Mouse (Mus musculus) stomach, postnatal 0 days (tissue): ENCODE measurements around the gene Arl8a. TPM values are rescaled to one million over a fixed set of nuclear protein-coding genes. Genes with fewer than 3 reads are reported as not detected.

Source experiments
- ATAC-seq: fragments of 200-750 bp; cut with Nextera tagmentation; 2 replicates; pipeline ENCODE4 v1.8.0; 2017; ENCODE audit not compliant: low FRiP score, low TSS enrichment
- DNase-seq: peaks from one replicate; pipeline ENCODE4 v3.0.0-alpha.2; 2016; ENCODE audit warnings: low spot score
- H3K27ac ChIP-seq: fragments of 300-500 bp; sonication (generic); replicated peaks from 2 replicates; pipeline ENCODE4 v1.5.1; 2014; ENCODE audit warnings: mild to moderate bottlenecking, control low read depth
- H3K27me3 ChIP-seq: fragments of 300-500 bp; sonication (generic); 2 replicates; pipeline ENCODE4 v1.6.1; 2014; ENCODE audit warnings: low read length; ENCODE audit not compliant: control insufficient read depth, insufficient read depth
- H3K36me3 ChIP-seq: fragments of 300-500 bp; sonication (generic); 2 replicates; pipeline ENCODE4 v1.6.1; 2014; ENCODE audit warnings: low read length, mixed read lengths; ENCODE audit not compliant: control insufficient read depth, insufficient read depth
- H3K4me1 ChIP-seq: fragments of 300-500 bp; sonication (generic); replicated peaks from 2 replicates; pipeline ENCODE4 v1.6.1; 2014; ENCODE audit warnings: antibody characterized with exemption; ENCODE audit not compliant: control insufficient read depth, insufficient read depth
- H3K4me2 ChIP-seq: fragments of 300-500 bp; sonication (generic); replicated peaks from 2 replicates; pipeline ENCODE4 v1.6.1; 2014; ENCODE audit warnings: low read depth, mild to moderate bottlenecking, control low read depth, moderate library complexity
- H3K4me3 ChIP-seq: fragments of 300-500 bp; sonication (generic); 2 replicates; pipeline ENCODE4 v1.5.1; 2014; ENCODE audit warnings: low read depth, low read length, control low read depth
- H3K9ac ChIP-seq: fragments of 300-500 bp; sonication (generic); 2 replicates; pipeline ENCODE4 v1.6.1; 2014; ENCODE audit warnings: mild to moderate bottlenecking, low read length, control low read depth, mixed read lengths
- H3K9me3 ChIP-seq: fragments of 300-500 bp; sonication (generic); 2 replicates; pipeline ENCODE4 v1.6.1; 2016; ENCODE audit warnings: low read length; ENCODE audit not compliant: control insufficient read depth
- CTCF ChIP-seq: IDR thresholded peaks from 2 replicates; pipeline ENCODE4 v1.5.1; 2016; ENCODE audit warnings: antibody characterized with exemption, low read depth, mild to moderate bottlenecking, moderate library complexity
- EP300 ChIP-seq: optimal IDR thresholded peaks from 2 replicates; pipeline ENCODE3; 2016; ENCODE audit warnings: antibody characterized with exemption
- WGBS: fragments of 180-500 bp; shearing (Covaris S2); extraction: QIAGEN DNeasy Blood & Tissue Kit; methylation state at CpG from one replicate; pipeline ENCODE4 v1.1.7; 2014; 5-methylcytosine and 5-hydroxymethylcytosine counted together
- polyA plus RNA-seq: library from polyadenylated mRNA; unstranded; fragments of >200 nt; fragmentation: Nextera tagmentation; extraction: Ambion mirVana; gene quantifications from 2 replicates; pipeline ENCODE4 v1.2.1, GENCODE M21; 2015

The Arl8a gene
- polyA plus RNA-seq, 1 experiment from 2014 or later, result 42.2 TPM

GRCm38 (mm10) chr1:135139906-135140305 is 6.7 kb upstream of the Arl8a start:
- TF ChIP-seq EP300 (no peak), CTCF (no peak)
- ATAC-seq, result no peak
- 63% methylated on average over 2 of the region's 2 CpGs for WGBS
- no peak overlapping the region for H3K9ac ChIP-seq
- no peak for DNase-seq
- no peak overlapping the region for H3K27ac ChIP-seq
- H3K27me3 ChIP-seq, result no peaks in the 10 kb centered on the region
- no peak overlapping the region for H3K4me3 ChIP-seq
- H3K4me1 ChIP-seq, result no peaks in the 10 kb centered on the region
- no peaks in the 10 kb centered on the region for H3K9me3 ChIP-seq
- H3K4me2 ChIP-seq, result no peak overlapping the region
- H3K36me3 ChIP-seq, result no peaks in the 10 kb centered on the region

GRCm38 (mm10) chr1:135142452-135142851 is 4.2 kb upstream of the Arl8a start:
- 46% methylated on average over 2 of the region's 2 CpGs for WGBS
- no peak overlapping the region for H3K27ac ChIP-seq
- no peaks in the 10 kb centered on the region for H3K27me3 ChIP-seq
- DNase-seq (no peak), ATAC-seq (no peak)
- H3K9ac ChIP-seq, result no peak overlapping the region
- no peak overlapping the region for H3K4me2 ChIP-seq
- TF ChIP-seq CTCF (no peak), EP300 (no peak)
- no peaks in the 10 kb centered on the region for H3K9me3 ChIP-seq
- no peaks in the 10 kb centered on the region for H3K36me3 ChIP-seq
- H3K4me1 ChIP-seq, result no peaks in the 10 kb centered on the region
- H3K4me3 ChIP-seq, result no peak overlapping the region

- WGBS, result 84% methylated on average over 2 of the region's 2 CpGs
- Histone ChIP-seq H3K9ac (no peak overlapping the region), H3K4me2 (no peak overlapping the region), H3K27me3 (no peaks in the 10 kb centered on the region), H3K27ac (no peak overlapping the region), H3K4me3 (no peak overlapping the region), H3K4me1 (no peaks in the 10 kb centered on the region), H3K36me3 (no peaks in the 10 kb centered on the region), H3K9me3 (no peaks in the 10 kb centered on the region)
- TF ChIP-seq EP300 (no peak), CTCF (no peak)
- DNase-seq (no peak), ATAC-seq (no peak)
These were observed 2.7 kb upstream of the Arl8a start for GRCm38 (mm10) chr1:135143940-135144339.

DNA sequence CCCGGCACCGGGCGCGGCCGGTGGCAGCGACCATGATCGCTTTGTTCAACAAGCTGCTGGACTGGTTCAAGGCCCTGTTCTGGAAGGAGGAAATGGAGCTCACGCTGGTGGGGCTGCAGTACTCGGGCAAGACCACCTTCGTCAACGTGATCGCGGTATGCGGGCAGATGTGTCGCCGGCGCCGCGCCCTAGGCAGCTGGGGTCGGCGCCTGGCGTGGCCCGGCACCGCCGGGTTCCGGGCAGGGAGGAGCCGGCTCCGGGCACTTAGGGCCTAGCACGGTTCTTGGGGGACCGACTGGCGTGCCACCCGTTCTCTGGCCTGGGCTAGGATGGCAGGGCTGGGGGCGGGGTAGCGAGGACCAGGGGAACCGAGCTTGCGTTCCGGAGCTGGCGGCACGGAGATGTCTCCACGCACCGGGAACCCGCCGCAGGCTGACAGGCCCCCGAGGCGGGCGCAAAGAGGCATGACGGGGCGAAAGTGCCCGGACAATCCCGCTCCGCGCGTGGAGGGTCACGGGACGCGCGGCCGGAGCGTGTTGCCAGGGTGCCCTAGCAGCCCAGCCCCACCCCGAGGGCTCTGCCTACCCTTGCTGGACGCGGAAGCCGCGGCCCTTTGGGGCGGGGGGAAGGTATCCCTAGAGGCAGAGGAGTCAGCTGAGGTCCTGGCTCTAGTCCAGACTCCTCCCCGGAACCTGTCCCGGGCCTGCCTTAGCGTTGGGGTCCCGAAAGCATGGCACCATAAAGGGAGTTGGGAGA is 500 bp downstream of the Arl8a start:
- peak; percentile 88 for DNase-seq

DNA sequence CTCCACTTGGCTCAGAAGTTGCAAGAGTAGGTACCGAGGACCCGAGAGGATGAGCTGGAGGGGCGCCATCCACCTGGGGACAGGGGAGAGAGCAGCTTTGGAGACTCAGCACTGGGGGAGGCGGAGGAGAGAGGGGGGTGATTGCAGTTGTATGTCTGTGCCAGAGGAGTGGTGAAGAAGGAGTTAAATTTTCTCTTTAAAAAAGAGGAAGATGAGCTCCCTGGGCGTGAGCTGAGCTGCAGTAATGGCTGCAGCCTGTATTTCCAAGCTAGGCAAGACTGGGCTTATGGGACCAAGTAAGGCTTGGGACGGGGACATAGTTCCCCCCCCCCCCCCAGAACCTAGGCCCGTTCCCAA is 1.1 kb downstream of the Arl8a start:
- H3K4me1 ChIP-seq, result no peaks in the 10 kb centered on the region; the same call in 1 of the 2 replicates
- no peaks in the 10 kb centered on the region for H3K9me3 ChIP-seq
- H3K4me2 ChIP-seq, result peak overlapping the region; percentile 81
- ATAC-seq, result peak; percentile 7; the same call in 1 of the 2 replicates
- H3K27me3 ChIP-seq, result no peaks in the 10 kb centered on the region
- TF ChIP-seq CTCF (no peak), EP300 (no peak)
- peak overlapping the region; percentile 98 for H3K4me3 ChIP-seq
- peak overlapping the region; percentile 95 for H3K27ac ChIP-seq
- peak overlapping the region; percentile 95 for H3K9ac ChIP-seq
- WGBS, result 6% methylated on average over 7 of the region's 7 CpGs
- no peak for DNase-seq
- H3K36me3 ChIP-seq, result no peaks in the 10 kb centered on the region

More for the DNA sequence above, 500 bp downstream of the Arl8a start:
- H3K36me3 ChIP-seq, result no peaks in the 10 kb centered on the region
- H3K9me3 ChIP-seq, result no peaks in the 10 kb centered on the region
- 0% methylated on average over 61 of the region's 69 CpGs for WGBS
- H3K27ac ChIP-seq, result peak overlapping the region; percentile 95
- H3K9ac ChIP-seq, result peak overlapping the region; percentile 95
- ATAC-seq, result peak; percentile 85
- peak overlapping the region; percentile 98 for H3K4me3 ChIP-seq
- no peaks in the 10 kb centered on the region for H3K27me3 ChIP-seq
- H3K4me2 ChIP-seq, result peak overlapping the region; percentile 81
- no peaks in the 10 kb centered on the region; the same call in 1 of the 2 replicates for H3K4me1 ChIP-seq
- no peak for TF ChIP-seq CTCF
- TF ChIP-seq EP300, result no peak

GRCm38 (mm10) chr1:135148476-135148875 is 1.9 kb downstream of the Arl8a start:
- 48% methylated on average over 4 of the region's 4 CpGs for WGBS
- ATAC-seq, result no peak
- H3K27me3 ChIP-seq, result no peaks in the 10 kb centered on the region
- DNase-seq, result no peak
- H3K4me2 ChIP-seq, result peak overlapping the region; percentile 81
- H3K9ac ChIP-seq, result peak overlapping the region; percentile 95; the same call in 1 of the 2 replicates
- TF ChIP-seq EP300, result no peak
- TF ChIP-seq CTCF, result no peak
- no peak overlapping the region; the same call in 1 of the 2 replicates for H3K27ac ChIP-seq
- no peaks in the 10 kb centered on the region; the same call in 1 of the 2 replicates for H3K4me1 ChIP-seq
- no peaks in the 10 kb centered on the region for H3K36me3 ChIP-seq
- peak overlapping the region; percentile 98 for H3K4me3 ChIP-seq
- H3K9me3 ChIP-seq, result no peaks in the 10 kb centered on the region
